Mouse (Mus musculus): ENCODE results near the gene Mfsd13b.

- TF ChIP-seq CTCF (IDR thresholded peaks at IDR 0.05; ENCODE audit: low read depth) (no peak), EP300 (IDR thresholded peaks at IDR 0.05; ENCODE audit: low read depth) (no peak)
These were observed 21.7 kb upstream of the Mfsd13b start for GRCm38 (mm10) chr7:120960601-120961000.

All from heart, postnatal 0 days (tissue).